Mouse (Mus musculus) liver, embryonic 14.5 days (tissue): ENCODE measurements around the gene Sema5a.

Experiments
- CTCF ChIP-seq: IDR thresholded peaks from 2 replicates; pipeline ENCODE4 v1.5.1; 2016; ENCODE audit warnings: antibody characterized with exemption, low read depth, control low read depth
- EP300 ChIP-seq: IDR thresholded peaks from 2 replicates; pipeline ENCODE4 v1.6.1; 2016; ENCODE audit warnings: antibody characterized with exemption, low read depth

- TF ChIP-seq CTCF (no peak), EP300 (no peak)
Observed at GRCm38 (mm10) chr15:32619199-32619598, 374.6 kb downstream of the Sema5a start.
